Mouse (Mus musculus): ENCODE results near the gene Adap1. TPM values are rescaled to one million over a fixed set of nuclear protein-coding genes. Genes with fewer than 3 reads are reported as not detected.

Gene Adap1
- total RNA-seq, 4 experiments from 2014 or later = 2.1 to 4.2 (median 2.9) TPM

DNA sequence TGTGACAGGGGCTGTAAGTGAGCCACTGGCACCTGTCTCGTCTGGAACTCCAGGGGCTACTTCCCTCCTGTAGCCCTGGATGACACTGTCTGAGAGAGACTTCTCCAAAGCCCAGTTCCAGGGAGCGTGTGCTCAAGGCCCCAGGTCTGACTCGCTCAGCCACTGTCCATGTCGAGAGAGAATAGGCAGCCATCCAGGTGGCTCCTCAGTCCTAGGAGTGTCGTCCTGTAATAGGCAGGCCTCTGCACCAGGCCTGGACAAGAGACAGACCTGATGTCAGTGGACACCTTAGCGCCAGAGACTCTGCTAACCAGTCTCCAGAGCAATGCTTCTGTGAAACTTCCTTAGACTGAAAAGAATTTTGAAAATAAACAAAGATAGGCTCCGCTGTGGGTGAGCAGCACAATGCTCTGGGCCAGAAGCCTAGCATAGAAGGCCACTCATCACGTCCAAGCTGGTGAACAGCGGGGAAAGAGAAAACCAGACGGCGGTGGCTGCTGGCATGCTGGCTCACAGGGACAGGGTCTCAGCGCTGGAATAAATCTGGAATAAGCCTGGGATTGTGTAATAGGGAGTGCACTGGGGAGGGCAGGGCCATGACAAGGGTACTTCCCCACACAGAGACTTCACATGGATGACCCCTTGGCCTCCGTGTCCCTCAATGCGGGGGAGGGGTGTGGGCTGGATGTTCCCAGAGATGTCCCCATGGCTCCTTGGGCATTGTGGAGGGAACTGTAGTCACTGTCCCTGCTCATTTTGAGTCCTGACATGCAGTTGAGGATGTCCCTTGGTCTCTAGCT is 39.1 kb downstream of the Adap1 start:
- no peak for DNase-seq (ENCODE audit: low spot score)

DNA sequence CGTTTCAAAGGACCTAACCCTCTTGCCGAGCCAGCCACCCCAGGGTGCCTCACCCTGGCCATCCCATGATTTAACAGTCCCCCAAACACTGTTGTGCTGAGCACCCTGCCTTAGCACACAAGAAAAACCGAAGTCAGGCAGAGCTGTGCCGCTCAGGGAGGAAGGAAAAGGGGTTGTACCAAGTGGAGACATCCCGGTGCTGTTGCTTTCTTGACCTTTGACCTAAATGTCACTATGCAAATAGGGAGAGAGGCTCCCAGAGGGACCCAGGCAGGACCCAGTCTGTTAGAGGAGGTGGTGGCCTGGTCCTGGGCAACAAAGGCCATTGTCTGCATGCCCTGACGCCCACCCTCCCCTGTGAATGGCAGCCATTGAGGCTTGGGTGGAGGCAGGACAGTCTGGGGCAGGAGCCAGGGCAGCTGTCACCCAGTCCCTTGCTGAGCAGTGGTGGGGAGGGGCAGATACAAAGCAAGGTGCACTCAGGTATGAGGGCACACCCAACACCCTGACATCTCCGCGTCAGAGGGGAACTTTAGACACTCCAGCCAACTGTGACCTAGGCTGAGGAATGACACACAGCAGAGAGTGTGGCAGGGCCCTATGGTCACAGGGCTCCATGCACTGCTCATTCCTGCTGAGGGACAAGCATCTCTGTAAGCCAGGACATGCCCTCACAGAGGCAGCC is 39.9 kb downstream of the Adap1 start:
- DNase-seq (ENCODE audit: low spot score) = no peak

DNA sequence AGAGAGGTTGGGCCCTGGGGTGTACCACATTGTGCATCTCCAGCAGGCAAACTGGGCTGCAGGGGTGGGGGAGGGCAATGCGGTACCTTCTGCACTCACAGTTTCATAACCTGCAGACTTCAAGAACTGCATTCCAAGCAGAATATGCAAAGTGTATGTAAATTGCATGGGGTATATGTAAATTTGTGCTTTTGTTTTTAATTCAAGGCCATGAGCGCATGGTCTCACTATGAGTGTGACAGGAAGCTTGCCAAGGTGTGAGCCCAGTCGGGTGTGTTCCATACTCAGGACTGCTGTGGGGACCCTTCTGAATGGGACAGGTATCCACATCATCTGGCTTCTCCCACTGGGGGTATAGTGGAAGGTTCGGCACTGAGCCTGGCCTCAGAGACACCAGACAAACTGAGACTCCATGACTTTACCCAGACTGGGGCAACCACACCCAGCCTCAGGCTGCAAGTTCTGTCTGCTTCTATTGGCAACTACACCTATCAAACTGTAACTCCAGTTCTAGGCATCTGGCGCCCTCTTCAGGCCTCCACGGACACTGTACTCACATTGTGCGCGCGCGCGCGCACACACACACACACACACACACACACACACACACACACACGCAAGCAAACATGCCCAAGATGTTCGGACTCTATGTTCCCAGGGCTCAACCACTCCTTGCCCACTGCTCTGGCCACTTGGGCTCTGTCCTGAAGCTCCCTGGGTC is 41.8 kb downstream of the Adap1 start:
- DNase-seq (ENCODE audit: low spot score) = no peak

DNA sequence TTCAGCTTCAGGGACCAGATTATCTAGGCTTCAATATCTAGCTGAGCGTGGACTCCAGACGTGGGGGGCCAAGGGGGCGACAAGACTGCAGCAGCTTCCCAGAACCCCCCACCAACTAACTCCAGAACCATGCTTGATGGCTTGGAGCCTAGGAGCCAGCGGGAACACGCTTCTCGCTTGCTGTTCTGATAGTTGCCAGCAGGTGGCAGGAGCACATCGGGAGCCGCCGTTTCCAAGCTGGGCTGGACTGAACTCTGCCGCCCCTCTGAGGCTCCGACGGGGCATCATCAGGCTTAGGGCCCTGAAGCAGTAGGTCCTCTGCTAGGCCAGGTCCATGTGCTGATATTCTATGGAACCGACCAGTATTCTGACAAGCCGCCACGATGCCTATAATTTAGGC is 43.2 kb downstream of the Adap1 start:
- DNase-seq (ENCODE audit: low spot score) = peak; percentile 72

DNA sequence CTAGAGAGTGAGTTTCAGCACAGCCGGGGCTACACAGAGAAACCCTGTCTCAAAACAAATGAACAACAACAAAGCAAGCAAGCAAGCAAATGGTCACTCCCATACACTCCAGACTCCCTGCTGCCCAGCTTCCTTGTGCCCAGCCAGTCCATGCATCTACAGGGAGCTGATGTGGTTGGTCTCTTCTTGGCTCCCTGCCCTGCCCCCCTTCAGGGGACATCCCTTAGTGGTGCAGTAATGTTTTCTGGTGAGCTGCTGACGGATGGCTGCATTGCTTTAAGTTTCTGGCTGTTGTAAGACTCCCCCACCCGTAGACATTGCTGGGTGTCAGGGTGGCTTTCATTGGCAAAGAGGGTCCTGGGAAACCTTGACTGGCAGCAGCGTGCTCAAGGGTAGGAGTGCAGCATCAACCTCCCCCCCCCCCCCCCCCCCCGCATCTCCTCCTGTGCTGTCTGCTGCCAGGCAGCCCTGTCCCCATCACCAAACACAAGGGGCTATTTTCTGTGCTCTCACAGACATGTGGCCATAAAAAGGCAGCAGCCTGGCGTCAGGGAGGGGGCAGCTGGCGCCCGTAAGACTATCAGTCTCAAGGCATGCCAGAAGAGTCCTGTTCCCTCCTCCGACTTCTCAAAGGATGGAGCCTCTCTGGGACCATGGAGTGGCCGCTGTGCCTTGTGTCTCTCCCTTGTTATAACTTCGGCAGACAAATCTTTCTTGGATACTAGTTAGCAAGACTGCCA is 43.9 kb downstream of the Adap1 start:
- no peak for DNase-seq (ENCODE audit: low spot score)

DNA sequence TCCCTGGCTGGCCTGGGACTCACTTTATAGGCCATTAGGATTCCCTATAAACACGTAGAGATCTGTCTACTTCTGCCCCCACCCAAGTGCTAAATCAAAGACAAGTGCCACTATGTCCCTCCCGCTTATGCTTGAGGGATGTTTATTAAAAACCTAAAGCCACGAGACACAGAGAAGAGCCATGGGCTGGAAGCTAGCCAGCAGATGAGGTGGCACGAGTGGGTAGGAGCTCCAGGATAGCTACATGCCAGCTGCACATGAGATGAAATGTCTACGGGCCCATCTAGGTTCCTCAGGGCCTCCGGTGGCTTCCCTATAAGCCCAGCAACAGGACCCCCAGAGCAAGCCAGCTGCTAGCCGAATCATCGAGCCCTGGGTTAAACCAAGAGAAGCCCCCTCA is 48.1 kb downstream of the Adap1 start:
- DNase-seq (ENCODE audit: low spot score) = no peak

DNA sequence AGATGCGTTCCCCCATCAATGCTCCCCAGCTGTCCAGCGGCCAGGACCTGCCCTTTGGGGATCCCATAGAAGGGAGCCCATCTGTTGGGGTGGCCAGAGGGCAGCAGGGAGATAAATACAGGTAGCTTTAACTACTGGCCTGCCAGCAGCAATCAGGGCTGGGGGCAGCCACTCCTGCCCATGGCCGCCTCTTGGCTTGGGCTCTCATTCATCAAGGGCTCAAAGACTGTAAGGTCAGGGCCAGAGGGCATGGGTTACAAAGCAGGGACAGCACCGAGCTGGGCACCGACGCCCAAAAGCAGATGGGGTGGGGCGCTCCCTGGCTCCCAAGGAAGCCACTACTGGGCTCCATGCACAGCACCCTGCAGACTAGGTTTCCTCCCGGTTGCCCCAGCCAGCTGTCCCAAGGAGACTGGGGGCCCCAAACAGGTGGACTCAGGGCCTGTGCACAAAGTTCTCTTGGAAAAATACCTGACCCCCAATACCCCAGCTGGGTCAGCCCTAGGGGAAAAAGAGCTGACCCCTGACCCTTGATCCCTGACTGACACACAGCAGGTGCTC is 53.3 kb downstream of the Adap1 start:
- DNase-seq (ENCODE audit: low spot score) = no peak

DNA sequence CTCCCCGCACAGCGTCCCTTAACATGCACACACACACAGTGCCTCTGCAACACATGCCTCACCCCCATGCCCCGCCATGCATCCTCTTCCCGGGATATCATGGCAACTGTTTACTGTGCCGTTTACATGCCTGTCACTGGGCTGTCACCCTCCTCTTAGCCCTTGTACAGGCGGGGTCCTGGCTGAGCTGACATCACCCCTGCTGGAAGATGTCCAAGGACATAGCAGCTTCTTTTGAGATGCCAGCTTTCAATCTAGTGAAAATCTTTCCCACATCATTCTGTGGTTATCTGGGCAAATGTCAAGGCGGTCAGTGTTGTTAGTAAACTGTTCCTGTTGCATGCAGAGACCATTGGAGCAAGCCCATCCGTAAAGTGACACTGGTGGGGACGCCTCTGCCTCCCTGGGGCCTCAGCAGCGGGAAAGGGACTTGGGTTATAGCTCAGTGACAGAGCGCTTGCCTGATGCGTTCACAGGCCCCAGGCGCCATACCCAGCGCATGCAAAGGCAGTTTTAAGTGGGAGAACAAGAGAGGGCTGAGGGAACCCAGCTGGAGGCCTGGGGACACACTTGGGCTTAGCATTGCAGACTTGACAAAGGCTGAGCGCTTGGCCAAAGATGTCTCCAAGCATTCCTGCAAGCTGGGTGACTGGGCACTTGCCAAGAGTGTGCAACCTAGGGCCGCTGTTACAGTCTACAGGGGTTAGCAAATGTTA is 54.5 kb downstream of the Adap1 start:
- DNase-seq (ENCODE audit: low spot score) = no peak

DNA sequence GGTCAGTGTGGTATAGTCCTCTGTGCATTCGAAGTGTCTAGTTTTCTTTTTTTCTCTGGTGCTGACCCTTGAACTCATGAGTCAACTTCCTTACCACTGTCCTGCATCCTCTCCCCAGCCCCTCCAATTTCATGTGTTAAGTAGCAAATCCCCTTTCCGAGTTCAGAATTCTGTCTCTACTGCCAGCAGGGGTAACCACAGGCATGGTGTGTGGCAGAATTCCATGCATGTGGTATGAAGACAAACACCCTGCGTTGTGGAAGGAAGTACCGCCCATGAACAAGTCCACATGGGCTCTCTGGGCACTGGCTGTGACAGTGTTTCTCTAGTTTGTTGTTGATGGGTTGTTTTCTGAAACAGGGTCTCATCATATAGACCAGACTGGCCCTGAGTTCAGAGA is 57.8 kb downstream of the Adap1 start:
- no peak for DNase-seq (ENCODE audit: low spot score)

DNA sequence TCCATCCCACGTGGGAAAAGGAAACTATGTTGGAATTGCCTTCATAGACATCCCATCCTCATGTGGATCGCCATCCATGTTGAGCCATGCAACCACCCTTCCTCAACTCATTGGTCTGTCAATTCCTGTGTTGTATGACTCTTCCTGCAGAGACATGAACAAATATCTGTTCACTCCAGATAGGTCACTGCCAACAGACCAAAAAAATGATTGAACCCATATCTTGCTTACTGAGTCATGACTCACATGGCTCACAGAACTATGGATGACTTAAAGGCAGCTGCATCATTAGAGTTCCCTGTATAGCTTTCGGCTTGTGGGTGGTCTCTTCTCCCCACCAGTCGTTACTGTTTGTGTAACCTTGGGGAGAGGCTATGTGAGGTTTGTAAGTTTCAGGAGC is 64.0 kb downstream of the Adap1 start:
- DNase-seq (ENCODE audit: low spot score) = no peak

DNA sequence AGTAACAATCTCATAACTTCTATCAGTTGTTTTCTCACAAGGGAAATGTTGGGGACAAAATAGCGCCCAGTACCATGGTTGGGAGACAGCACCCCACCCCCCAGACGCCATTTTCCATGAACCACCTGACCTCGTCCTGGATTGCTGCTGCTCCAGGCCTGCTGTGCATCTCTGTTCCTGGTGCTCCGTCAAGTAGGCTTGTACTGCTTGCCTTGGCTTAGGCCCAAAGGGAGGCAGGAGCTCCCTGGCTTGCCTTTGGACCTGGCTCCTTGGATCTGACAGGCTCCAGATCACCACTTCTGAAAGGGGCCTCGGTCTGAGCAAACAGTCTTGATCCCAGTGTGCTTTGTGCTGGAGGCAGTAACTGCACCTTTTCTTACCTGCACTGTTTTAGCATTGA is 65.6 kb downstream of the Adap1 start:
- no peak for DNase-seq (ENCODE audit: low spot score)

DNA sequence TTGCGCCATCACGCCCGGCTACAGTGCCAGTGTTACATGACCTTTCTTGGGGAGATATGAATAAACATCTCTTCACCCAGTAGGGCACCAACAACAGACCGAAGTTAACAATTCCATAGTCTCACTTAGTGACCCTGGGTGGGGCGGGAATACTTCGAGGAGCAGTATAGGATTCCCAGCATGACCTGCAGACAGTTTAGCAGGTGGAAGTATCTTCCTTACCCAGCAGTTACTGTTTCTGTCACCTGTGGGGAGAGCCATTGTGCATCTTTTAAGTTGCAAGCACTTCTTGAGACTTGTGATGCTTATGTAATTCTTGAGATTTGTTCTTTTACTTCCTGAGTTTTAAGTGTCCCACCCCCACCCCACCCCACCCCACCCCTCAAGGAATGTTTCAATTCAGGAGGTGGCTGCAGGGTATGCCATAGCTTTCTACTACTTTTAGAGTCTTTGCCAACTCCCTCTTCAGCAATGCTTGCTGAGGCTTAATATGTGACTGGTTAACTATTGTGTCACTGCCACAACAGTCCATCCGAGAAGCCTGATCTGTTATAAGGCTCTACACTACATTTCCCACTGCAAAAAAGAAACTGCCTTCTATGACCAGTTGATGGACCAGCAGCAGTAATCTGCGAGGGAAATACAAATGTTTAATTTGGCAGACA is 66.9 kb downstream of the Adap1 start:
- no peak for DNase-seq (ENCODE audit: low spot score)

DNA sequence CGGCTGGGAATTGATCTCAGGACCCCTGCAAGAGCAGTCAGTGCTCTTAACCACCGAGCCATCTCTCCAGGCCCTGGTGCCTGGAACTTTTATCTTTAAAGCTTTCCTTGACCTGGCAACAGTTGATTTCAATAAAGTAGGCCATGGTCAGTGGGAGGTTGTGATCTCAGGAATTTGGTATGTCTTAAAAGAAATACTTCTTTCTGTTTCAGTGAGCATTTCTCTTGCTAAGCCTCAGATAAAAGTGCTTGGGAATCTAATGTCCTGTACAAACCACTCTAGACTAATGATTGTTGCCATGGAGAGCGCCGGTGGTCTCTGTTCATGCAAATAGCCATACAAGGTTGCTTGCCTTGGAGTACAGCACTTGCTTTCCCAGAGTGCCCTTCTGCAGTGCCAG is 67.6 kb downstream of the Adap1 start:
- DNase-seq (ENCODE audit: low spot score) = no peak

DNA sequence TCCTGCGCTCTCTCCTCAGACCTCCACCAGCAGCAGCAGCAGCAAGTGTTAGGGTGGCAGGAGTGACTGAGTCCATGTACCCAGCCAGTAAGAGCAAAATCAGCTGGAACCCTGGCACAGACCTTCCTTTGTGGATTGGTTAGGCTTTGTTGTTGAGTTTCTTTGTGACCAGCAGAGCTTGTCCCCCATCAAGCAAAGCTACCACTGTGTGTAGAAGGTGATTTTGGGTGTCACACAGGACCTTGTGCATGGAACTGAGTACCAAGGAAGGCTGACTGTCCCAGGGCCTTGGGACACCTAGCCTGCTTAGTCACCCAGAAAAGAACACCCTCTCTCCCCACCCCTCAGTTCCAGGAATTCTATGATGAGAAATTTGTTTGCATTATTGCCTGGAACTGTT is 68.2 kb downstream of the Adap1 start:
- DNase-seq (ENCODE audit: low spot score) = no peak

DNA sequence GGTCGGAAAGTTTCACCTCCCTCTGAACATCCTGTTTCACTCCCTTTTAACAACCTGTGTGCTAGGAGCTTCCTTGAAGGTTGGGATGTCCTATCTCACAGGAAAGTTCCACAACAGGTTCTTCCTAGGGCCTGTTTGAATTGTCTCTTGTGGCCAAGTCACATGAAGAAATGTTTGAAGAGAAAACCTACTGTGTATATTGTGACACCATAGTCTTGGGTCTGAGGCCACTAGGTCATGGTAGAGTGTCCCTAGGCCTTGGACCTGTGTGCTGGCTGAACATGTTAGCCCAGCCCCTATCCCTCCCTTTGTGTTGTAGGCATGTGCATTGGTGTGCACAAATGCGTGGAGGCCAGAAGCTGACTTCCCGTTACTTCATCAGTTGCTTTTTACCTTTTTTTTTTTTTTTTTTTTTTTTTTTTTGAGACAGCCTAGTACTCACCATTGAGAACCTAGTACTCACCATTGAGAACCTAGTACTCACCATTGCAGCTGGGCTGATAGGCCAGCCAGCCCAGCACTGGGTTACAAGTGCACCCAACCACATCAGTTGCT is 69.1 kb downstream of the Adap1 start:
- no peak for DNase-seq (ENCODE audit: low spot score)

DNA sequence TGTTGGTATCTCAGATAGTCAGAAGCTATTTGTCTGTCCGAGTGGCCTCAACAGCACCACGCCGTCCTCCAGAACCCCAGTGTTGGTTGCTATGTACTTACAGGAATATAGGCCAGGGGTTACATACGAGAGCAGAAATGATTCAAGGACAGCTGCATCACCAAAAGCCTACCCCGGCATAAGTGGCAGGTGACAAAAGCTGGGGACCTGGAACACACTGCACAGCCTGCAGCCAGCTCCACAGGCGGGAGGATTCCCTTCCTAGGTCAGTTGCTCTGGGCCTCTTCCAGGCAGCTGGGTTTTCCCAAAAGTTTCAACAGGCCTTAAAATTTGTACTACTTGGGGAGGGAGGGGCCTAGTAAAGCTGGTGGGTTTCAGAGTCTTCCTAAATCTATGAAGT is 69.6 kb downstream of the Adap1 start:
- DNase-seq (ENCODE audit: low spot score) = no peak

DNA sequence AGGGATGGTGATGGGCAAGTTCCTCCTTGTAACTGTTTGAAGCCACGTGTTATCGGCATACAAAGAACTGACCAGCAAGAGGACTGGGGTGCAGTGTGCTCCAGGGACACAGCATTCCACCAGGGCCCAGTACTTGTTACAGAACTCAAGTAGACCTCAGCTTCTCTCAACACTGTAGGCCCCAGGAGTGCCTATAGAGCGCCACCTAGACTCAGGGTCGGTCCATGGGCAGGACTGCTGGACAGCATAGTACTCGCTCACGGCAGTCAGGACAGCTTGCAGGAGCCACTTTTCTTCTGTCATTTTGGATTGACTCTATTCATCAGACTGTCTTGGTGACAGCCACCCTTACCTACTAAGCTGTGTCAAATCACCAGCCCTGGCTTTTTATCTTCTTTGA is 70.5 kb downstream of the Adap1 start:
- DNase-seq (ENCODE audit: low spot score) = no peak

DNA sequence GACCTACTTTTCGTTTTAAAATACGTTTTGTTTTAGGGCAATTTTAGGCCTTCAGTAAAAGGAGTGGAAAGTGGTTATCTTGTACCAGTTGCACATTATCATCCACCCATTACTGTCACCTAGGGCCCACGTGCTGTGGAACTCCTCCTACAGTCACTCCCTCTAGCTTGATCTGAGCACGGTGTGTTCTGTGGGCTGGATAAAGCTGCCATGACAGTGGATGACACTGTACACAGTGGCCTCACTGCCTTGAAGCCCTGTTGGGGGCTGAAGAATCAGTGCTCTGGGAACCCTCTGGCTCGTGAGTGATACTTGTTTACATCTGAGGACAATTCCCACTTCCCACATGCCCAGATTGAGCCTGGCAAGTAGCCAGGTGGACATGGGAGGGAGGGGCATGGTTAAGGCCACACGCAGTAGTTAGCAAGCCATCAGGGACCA is 72.1 kb downstream of the Adap1 start:
- DNase-seq (ENCODE audit: low spot score) = no peak

DNA sequence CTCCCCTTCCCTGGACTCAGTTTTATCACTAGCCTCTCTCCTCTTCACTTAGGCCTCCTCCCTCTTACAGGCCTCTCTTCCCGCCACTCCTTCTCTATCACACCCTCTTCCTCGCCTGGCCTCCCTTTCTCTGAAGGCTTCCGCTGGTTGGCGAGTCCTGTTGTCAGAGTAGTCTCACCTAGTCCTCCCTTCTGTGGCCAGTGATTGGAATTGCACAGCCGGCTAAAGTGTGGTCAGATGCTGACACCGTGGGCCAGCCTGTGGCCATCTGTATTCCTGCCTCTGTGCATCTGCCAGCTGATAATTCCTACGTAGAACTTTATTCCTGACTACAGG is 72.5 kb downstream of the Adap1 start:
- no peak for DNase-seq (ENCODE audit: low spot score)

Measured in heart, adult 8-10 months (tissue).